Mouse (Mus musculus): ENCODE data around the gene Hist2h2ac.
"Not testable (repeated sequence)": the region's sequence is repeated elsewhere in the genome, so short reads cannot be mapped to it uniquely, and the experiment has no call there.

Hist2h2ac gene

DNA sequence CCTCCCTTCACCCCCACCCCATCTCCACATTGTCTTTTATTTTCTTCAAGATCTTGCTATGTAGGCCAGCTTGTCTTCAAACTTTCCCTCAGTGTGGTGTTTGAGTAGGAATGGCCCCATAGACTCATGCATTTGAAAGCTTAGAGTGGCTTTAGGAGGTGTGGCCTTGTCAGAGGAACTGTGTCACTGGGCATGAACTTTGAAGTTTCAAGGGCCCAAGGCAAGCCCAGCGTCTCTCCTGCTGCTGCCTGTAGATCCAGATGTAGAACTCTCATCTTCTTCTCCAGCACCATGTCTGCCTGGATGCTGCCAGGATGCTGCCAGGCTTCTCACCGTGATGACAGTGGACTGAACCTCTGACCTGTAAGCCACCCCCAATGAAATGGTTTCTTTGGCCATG is 8.1 kb upstream of the Hist2h2ac start:
- no peak for DNase-seq (ENCODE audit: low spot score)

DNA sequence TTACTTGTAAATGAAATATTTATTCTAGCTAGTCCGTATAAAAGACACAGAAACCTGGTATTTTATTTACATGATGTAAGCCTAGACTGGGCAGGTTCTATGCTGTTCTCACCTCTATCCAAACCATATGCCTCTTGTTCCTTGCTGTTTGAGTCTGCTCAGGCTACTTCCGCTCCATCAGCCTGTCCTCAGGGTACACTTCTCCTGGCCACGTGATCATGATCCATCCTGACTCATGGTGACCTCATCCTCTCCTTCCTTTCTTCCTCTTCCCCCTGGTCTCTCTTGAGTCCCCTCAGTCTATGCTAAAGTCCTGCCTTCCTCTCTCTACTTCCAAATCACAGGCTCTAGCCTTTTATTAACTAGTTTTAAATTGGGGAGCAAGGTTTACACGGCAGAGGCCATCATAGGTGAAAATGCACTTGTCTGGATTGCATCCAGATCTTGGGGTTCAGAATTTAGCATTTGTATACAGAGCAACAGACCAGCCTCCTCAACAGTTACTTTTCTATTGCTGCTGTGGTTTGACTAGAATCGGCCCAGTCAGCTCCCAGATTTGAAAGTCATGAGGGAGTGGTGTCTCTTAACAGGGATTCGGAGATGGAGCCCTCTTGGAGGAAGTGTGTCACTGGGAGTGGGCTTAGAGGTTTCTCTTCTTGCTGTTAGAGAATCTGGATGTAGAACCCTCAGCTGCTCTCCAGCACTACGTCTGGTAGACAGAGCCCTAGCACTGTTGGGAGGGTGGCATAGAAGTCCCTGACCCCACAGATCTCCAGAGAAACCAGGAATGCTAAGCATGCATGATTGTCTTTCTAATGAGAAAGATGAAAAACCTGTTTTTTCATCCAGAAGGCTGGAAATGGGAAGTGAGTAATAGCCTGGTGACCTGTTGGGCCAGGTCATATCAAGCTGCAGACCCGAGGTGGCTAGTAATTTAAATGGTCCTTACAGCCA is 6.3 kb upstream of the Hist2h2ac start:
- no peak for DNase-seq (ENCODE audit: low spot score)

DNA sequence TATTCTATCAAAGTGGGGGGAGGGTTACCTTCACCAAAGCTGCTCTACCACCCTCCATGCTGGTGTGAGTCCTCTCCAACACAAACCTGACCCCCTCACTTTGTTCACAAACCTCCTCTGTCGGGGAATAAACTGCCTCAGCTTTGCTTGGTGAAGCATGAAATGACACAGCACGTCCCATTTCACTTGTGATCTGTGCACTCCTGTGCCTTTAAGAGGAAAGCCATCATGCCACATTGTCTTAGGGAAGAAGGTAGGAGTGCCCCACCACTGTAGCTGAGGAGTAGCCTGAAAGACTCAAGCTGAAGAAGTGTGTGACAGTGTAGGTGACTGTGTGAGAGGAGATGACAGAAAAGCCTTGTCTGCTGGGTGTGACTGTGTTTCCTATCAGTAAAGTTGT is 4.7 kb upstream of the Hist2h2ac start:
- DNase-seq (ENCODE audit: low spot score), result no peak

DNA sequence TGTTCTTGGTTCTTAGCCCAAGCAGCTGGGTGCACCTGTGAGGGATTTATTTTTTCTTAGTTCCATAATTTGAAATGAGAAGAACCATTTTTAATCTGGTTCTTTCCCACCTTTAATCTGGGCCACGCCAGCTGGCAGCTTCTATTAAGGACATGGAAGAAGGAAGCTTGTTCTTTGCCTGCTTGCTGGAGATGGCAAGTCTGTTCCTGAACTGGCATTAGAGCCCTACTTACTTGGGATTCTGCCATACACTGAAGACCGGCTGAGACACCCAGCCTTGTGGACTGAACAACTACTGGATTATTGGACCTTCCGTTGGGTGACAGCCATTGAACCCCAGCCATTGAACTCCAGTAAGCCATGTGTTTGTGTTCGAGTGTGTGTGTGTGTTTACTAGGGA is 2.1 kb upstream of the Hist2h2ac start:
- no peak for DNase-seq (ENCODE audit: low spot score)

DNA sequence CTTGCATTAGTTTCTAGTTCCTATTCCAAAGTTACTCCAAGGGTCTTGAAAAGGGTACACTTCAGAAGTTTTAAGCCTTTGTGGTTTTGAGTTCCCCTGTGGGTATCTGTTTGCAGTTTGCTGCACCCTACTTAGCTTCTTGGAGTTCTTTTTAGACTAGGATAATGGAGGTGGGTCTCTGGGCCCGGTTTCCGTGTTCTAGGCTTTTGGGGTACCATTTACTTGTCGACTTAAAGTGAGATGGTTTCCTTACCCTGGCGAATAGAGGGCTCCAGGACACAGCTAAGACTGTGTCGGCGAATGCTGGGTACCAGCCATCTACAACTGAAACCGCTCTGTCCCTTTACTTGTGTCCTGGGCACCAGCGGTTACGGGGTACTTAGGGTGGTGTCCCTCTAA is 959 bp upstream of the Hist2h2ac start:
- peak; percentile 33 for DNase-seq (ENCODE audit: low spot score)

DNA sequence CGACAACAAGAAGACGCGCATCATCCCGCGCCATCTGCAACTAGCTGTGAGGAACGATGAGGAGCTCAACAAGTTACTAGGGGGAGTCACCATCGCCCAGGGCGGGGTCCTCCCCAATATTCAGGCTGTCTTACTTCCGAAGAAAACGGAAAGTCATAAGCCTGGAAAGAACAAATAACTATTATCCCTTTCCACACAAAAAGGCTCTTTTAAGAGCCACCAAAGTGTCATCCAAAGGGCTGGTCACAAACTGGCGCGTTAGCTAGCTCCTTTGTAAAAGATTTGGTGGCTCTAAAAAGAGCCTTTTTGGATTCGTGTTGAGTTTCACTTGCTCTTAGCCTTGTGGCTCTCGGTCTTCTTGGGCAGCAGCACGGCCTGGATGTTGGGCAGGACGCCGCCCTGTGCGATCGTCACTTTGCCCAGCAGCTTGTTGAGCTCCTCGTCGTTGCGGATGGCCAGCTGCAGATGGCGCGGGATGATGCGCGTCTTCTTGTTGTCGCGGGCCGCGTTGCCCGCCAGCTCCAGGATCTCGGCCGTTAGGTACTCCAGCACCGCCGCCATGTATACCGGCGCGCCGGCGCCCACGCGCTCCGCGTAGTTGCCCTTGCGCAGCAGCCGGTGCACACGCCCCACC is 432 bp downstream of the Hist2h2ac start:
- not testable (repeated sequence) for DNase-seq (ENCODE audit: low spot score)

DNA sequence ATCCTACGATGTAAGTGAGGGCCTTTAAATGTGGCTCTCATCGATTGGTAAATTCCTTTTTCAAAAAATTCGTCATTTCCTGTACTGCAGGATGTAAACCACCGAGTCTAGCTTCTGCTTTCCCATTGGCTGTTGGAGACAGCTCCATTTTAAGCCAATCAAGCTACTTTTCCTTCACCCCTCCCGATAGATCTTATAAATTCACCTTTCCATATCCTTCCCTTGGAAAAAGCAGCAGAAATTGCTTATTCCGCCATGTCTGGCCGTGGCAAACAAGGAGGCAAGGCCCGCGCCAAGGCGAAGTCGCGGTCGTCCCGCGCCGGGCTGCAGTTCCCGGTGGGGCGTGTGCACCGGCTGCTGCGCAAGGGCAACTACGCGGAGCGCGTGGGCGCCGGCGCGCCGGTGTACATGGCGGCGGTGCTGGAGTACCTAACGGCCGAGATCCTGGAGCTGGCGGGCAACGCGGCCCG is 984 bp downstream of the Hist2h2ac start, which contains the start of the genes Bola1 and Hist2h2ab:
TSS of gene Bola1 (minus strand) at position 49 of the 470 bp plus-strand sequence.
TSS of gene Hist2h2ab (plus strand) at position 205 of the 470 bp plus-strand sequence.
- peak; percentile 78 for DNase-seq (ENCODE audit: low spot score)

DNA sequence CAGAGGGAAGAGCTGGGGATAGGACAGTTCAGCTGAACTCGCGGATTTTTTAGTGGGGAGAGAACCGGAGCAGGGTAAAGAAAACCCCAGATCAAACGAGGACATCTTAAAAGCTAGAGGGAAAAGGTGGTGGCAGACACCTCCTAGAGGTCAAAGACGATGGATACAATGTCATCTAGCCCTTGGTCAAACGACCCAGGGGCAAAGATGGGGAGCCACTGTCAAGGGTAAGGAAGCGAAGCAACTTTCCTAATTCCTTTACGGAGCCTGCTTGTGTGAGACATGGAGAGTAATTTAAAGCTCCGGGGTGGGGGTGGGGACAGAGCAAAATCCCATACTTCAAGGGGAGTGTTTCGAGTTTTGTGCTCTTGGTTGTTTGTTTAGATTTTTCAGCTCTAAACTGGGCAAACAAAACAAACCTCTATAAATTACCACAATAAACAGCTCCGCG is 1.5 kb downstream of the Hist2h2ac start:
- DNase-seq (ENCODE audit: low spot score), result peak; percentile 35

DNA sequence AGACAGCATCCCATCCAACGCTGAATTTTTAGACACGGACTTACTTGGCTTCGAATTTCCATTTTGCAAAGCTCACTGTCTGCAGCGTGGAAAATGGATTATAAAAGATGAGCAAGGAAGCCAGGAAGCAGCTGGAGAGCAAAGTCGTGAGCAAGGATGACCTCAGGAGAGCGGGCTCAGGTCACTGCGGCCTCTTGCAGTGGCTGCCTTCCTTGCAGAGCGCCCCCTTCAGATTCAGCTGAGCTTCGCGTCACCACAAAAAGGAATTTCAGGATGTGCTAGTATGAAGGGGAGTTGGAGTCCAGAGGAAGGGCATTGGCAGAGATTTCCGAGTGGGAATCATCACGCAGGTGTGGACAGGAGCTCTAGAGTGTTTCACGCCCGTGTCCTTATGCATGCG is 11.4 kb downstream of the Hist2h2ac start:
- no peak for DNase-seq (ENCODE audit: low spot score)

DNA sequence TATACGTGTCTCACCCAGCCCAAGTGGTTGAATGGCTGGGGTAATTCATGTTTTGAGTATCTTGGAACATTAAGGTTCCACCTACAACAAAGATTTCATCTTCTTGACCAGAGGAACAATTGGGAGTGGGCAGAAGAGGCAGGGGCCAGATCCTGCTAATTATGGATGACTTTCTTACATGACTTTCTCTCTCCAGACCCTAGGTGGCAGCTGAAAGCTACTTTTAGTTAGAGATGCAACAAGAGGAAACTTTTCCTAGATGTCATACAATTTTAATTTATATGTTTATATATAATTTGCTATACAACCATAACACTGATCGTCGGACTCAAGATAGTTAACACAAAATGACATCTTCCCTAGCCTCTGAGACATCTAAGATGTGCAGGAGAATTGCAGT is 12.9 kb downstream of the Hist2h2ac start:
- no peak for DNase-seq (ENCODE audit: low spot score)

DNA sequence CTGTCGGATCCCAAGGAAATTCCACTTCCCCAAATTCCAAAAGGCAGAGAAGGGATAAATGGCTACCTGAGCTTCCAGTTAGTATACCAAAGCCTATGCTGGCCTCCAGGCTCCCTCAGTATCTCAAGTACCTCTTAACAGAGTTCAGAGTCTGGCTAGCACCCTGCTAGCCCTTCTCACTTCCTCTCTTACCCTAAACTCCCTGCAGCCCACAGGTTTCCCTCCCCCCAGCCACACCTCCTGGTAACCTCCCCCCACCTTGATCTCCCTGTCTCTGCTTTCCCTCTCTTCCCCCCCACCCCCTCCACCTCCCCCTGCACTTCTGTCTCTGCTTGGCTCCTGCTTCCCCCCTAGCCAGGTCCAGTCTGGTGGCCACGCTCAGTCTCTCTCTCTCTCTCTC is 20.9 kb downstream of the Hist2h2ac start:
- no peak for DNase-seq (ENCODE audit: low spot score)

DNA sequence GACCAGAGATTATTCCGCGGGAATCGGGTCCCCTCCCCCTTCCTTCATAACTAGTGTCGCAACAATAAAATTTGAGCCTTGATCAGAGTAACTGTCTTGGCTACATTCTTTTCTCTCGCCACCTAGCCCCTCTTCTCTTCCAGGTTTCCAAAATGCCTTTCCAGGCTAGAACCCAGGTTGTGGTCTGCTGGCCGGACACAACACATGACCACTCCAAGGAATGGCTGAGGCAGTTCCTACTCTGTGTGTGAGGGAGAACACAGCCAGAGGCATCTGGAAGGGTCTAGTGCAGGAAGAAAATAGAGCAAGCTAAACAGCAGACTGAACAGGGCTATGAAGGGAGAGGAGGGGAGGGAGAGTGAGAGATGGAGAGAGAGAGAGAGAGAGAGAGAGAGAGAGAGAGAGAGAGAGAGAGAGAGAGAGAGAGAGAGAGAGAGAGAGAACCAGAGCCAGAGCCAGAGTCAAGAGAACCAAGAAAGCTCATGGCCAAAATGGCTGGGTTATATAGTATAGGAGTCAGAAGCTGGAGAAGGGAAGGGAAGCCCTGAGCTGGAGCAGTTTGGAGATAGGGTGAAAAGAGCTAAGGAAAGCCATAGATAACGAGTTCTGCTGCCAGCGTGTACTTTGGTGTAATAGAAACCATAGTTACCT is 22.0 kb downstream of the Hist2h2ac start:
- DNase-seq (ENCODE audit: low spot score), result not testable (repeated sequence)

DNA sequence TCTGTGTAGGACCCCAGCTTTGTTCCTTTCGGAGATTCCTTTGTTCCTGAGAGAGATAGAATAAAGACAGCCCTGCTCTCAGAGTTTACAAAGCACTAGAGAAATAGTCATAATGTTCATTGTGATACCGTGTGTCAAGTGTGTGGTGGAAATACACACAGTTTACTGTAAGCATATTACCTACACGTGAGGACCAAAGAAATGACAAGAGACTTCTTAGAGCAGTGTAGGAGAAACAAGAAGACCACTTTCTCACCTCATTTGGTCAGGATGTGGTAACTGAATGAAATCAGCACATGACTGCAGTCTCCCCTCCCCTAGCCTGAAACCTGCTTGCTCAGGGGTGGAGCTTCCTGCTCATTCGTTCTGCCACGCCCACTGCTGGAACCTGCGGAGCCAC is 22.5 kb downstream of the Hist2h2ac start:
- DNase-seq (ENCODE audit: low spot score), result peak; percentile 16

DNA sequence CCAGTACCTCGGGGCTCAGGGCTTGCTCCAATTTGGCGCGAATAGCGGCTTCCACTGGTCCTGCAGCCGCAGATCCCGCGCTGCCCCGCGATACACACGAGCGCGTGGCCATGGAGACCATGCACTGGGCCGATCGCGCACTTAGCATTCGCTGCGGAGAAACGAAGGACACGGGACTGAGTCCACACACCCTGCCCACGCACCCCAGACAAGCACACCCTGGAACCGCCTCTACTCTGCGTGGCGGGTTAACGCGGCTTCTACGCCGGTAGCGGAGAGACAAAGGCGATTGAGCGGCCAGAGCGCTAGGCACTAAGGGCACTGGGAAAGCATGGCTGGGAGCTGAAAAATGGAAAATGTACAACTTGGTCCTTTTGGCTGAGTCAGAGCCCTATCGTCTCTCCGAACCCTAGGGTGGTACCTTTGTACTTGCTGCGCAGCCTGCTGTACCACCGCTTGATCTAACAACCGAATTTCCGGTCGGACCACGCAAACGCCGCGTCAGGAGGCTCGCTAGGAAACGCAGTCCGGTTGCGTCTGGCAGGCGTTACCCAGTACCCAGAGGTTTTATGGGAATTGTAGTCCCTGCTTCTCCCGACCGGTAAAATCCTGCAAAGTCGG is 23.4 kb downstream of the Hist2h2ac start:
- DNase-seq (ENCODE audit: low spot score), result peak; percentile 68

DNA sequence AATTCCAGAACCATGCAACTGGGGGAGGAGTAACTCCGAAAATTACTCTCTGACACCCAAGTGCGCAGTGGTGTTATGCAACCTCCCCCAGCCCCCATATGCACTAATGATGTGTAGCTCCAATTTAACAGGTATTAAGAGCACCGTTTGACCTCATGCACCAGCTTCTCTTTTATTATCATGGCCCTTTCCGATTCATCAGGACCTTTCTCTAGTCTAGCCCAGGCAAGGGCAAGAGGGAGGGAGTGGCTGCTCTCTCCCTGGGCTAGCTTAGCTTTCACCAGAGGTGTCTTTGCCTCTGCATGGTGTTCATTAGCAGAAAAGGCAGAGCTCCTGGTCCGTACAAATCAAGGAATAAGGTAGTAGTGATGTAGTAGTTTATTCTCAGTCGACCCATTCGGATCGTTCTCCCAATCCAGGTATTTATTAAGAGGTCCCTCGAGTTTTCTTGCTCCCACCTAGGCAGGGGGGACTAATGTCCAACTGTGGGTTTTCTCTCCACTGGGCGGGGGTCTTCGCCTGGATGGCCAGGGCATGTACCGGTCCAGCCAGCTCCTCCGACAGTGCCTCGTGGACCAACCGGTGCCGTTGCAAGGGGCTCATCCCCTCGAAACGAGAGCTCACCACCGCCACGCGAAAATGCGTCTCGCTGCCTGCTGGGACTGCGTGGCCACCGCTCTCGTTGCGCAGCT is 24.1 kb downstream of the Hist2h2ac start:
- no peak for DNase-seq (ENCODE audit: low spot score)

DNA sequence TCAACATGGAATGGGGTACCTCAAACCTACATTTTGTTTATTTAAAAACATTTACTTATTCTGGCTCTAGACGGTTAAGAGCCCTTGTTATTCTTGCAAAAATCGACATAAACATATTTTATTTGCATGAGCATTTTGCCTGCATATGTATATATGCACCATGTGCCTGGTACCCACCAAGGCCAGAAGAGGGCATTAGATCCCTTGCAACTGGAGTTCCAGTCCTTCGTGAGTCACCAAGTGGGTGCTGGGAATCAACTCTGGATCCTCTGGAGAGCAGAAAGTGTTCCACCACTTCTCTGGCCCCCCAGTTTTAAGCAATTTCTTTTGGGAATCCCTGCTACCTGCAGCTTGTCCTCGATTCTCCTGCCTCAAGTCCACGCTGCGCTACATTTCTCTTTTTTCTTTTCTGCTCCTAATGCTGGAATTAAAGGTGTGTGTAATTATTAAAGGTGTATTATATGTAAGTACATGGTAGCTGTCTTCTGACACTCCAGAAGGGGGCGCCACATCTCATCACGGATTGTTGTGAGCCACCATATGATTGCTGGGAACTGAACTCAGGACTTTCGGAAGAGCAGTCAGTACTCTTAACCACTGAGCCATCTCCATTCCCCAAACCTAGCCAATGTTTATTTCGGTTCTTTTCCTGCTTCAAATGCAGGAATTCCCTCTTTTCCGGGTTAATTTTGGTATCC is 24.9 kb downstream of the Hist2h2ac start:
- DNase-seq (ENCODE audit: low spot score), result no peak

DNA sequence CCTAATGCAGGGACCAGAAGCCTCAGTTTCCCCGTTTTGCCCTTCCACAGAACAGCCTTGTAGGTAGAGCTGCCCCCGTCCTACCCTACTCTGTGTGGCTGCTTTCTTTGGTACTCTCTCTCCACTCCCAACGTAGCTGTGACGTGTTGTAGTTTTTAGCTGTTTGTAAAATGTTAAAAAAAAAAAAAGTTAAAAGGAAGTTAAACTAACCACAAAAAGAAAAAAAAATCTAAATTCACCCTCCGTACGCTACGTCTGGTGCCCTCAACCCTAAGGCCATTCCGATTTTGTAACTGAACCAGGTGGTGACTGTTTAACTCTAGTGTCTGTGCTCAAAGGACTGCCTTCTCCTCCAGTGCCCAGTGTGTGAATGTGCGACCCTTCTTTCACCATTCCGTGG is 25.7 kb downstream of the Hist2h2ac start:
- DNase-seq (ENCODE audit: low spot score), result no peak

DNA sequence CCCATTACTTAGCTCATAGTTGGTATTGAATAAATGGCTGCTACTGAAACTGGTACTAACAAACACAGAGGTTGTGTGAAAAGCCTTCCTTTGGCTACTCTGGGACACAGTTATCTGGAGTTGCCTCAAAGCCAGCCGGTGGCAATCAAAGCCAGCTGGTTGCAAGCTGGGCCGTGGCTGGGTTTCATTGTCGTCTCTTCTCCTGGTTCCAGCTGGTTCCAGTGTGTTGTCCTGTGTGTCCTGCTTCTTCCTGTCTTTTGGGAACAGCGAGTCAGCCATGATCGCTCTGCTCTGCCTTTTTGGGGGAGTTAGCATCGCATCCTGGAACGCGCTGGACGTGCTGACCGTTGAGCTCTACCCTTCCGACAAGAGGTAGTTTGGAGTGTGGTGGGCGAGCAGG is 27.7 kb downstream of the Hist2h2ac start:
- no peak for DNase-seq (ENCODE audit: low spot score)

DNA sequence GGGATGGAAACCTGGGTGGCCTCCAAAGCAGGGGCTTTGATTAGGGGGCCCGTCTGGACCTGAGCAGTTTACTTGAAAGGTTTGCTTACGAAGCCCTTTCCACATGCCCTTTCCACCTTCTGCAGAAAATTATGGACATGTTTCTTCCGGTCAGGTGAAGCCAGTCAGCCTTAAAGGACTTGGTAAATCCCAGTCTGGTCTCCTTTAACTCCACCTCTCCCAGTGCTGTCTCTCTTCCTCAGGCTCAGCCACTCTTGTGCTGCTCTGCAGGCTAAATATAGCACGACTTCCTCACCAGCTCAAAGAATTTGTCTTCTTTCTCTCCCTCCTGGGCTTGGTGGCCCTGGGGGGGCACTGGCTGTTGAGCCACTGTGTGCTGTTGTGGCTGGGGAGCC is 38.3 kb downstream of the Hist2h2ac start:
- no peak for DNase-seq (ENCODE audit: low spot score)

DNA sequence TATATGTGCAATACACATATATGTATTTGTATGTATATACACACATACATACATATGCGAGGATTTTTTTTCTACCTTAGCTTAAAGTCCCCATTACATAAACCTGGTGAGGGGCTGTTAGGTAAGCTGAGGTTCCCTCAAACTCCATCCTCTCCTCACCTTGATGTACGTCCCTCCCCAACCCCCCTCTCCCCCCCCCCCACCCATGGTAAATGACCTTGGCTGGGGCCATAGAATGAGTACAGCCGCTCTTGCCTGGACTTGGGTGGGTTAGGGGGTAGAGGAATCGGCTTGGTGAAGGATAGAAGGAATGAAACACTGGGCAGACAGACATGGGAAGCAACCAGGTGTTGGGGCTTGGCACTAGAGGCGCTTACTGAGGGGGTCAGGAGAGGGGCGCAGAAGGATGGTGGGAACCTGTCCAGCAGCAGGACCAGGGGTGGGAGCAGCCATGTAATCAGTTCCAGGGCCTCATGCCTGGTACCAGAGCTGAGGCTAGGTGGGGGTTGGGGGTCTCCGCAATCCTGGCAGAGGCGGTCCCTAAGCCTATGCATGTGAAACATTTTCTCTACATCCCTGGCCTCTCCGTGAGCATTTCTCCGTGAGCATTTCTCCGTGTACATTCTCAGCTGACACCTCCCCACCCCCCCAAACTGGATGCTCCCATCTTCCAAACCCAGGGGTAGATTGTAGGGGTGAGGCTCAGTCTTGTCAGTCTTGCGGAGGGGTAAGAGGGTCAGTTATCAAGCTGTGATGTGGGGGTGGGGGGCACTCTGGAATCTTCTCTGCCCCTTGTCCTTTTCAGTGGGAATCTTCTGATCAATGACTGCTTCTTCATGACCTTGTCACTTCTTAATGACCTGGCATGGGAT is 38.9 kb downstream of the Hist2h2ac start:
- DNase-seq (ENCODE audit: low spot score), result no peak
